Mouse (Mus musculus) embryonic facial prominence, embryonic 14.5 days (tissue): ENCODE measurements around the gene Fstl3. TPM values are rescaled to one million over a fixed set of nuclear protein-coding genes. Genes with fewer than 3 reads are reported as not detected.

Experiments used
- ATAC-seq: fragments of 200-750 bp; cut with Nextera tagmentation; 2 replicates; pipeline ENCODE4 v1.8.0; 2017; ENCODE audit warnings: low read depth, moderate number of reproducible peaks, moderate TSS enrichment
- DNase-seq: peaks from one replicate; pipeline ENCODE4 v3.0.0-alpha.2; 2015; ENCODE audit warnings: low spot score
- H3K27ac ChIP-seq: fragments of 300-500 bp; sonication (generic); replicated peaks from 2 replicates; pipeline ENCODE4 v1.5.1; 2014; ENCODE audit warnings: low read depth, mild to moderate bottlenecking, low read length, moderate library complexity
- H3K27me3 ChIP-seq: fragments of 300-500 bp; sonication (generic); replicated peaks from 2 replicates; pipeline ENCODE4 v1.6.1; 2014; ENCODE audit warnings: low read length; ENCODE audit not compliant: control insufficient read depth, insufficient read depth
- H3K36me3 ChIP-seq: fragments of 300-500 bp; sonication (generic); 2 replicates; pipeline ENCODE4 v1.6.1; 2014; ENCODE audit warnings: low read length, mixed read lengths; ENCODE audit not compliant: control insufficient read depth, insufficient read depth
- H3K4me1 ChIP-seq: fragments of 300-500 bp; sonication (generic); 2 replicates; pipeline ENCODE4 v1.6.1; 2014; ENCODE audit warnings: antibody characterized with exemption, low read length; ENCODE audit not compliant: control insufficient read depth, insufficient read depth
- H3K4me2 ChIP-seq: fragments of 300-500 bp; sonication (generic); 2 replicates; pipeline ENCODE4 v1.6.1; 2014; ENCODE audit warnings: low read depth, mild to moderate bottlenecking, low read length, moderate library complexity, mixed read lengths
- H3K4me3 ChIP-seq: fragments of 300-500 bp; sonication (generic); 2 replicates; pipeline ENCODE4 v1.5.1; 2014; ENCODE audit warnings: low read depth, mild to moderate bottlenecking, low read length
- H3K9ac ChIP-seq: fragments of 300-500 bp; sonication (generic); 2 replicates; pipeline ENCODE4 v1.6.1; 2014; ENCODE audit warnings: low read depth, mild to moderate bottlenecking, low read length, moderate library complexity, mixed read lengths
- H3K9me3 ChIP-seq: fragments of 300-500 bp; sonication (generic); 2 replicates; pipeline ENCODE4 v1.6.1; 2016; ENCODE audit warnings: low read length; ENCODE audit not compliant: control insufficient read depth
- WGBS: fragments of 180-500 bp; shearing (Covaris S2); extraction: QIAGEN DNeasy Blood & Tissue Kit; methylation state at CpG from one replicate; pipeline ENCODE4 v1.1.7; 2014; 5-methylcytosine and 5-hydroxymethylcytosine counted together
- polyA plus RNA-seq: library from polyadenylated mRNA; unstranded; fragments of >200 nt; fragmentation: Nextera tagmentation; extraction: Ambion mirVana; gene quantifications from 2 replicates; pipeline ENCODE4 v1.2.1, GENCODE M21; 2014

Gene Fstl3
- polyA plus RNA-seq, 1 experiment from 2014 or later, result 10.7 TPM

GRCm38 (mm10) chr10:79766001-79766507 lies 11.0 kb upstream of the Fstl3 start:
- Histone ChIP-seq H3K4me2 (peak overlapping the region; percentile 90), H3K27ac (peak overlapping the region; percentile 93), H3K27me3 (no peaks in the 10 kb centered on the region), H3K9ac (peak overlapping the region; percentile 97), H3K36me3 (peaks cover 15% of the 10 kb centered on the region), H3K9me3 (no peaks in the 10 kb centered on the region), H3K4me1 (peaks cover 20% of the 10 kb centered on the region), H3K4me3 (peak overlapping the region; percentile 94)
- DNase-seq (peak; percentile 41), ATAC-seq (no peak)
- WGBS, result 11% methylated on average over 11 of the region's 16 CpGs

GRCm38 (mm10) chr10:79766508-79767325 lies 10.4 kb upstream of the Fstl3 start, which contains the start of gene Rnf126:
Rnf126 (minus strand) TSS chr10:79766952.
- Histone ChIP-seq H3K4me2 (peak within 1 kb of the TSS; percentile 90), H3K4me1 (peaks cover 20% of the 10 kb centered on the region), H3K27ac (peak within 1 kb of the TSS; percentile 93), H3K9me3 (no peaks in the 10 kb centered on the region), H3K27me3 (no peaks in the 10 kb centered on the region), H3K4me3 (peak within 1 kb of the TSS; percentile 94), H3K9ac (peak within 1 kb of the TSS; percentile 97), H3K36me3 (peaks cover 8% of the 10 kb centered on the region)
- ATAC-seq (peak; percentile 92), DNase-seq (peak; percentile 99)
- WGBS, result 0% methylated on average over 38 of the region's 101 CpGs

DNA sequence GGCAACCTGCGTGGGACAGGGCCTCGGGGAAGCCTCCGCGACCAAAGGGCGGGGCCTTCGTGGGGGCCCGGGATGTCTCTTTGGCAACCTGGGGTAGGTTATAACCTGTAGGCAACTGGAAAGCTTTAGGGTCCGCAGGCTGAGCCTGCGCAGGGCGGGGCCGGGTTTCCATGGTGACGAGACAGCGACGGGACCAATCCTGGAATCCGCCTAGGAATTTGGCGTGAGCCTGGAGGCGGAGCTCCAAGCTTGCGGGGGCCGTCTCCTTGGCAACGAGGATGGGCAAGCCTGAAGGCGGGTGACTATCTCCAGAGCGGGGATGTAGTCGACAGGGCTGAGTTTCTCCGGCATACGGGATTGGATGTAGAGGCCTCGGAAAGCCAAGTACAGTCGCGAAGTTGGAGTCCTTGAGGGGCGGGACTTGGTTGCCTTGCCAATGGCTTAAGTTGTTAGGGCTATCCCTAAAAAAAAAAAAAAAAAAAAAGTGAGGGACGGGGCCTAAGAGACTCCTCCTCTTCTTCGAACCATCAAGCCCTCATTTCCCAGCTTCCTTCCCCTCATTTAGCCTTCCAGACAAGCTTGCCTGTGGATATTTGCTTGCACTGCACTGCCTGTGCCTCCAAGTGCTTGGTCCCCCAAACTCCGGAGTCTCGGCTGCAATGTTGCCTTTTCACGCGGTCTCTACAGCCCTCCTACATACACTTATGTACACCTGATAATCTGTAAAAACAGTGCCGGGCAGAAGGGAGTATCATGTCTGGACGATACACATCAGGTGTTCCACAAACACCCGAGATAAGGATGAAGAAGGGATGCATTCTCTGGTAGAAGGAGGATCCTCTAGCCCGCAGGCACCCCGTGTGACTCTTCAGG lies 9.5 kb upstream of the Fstl3 start:
- H3K4me2 ChIP-seq, result peak overlapping the region; percentile 90
- H3K9ac ChIP-seq, result peak overlapping the region; percentile 97
- H3K27me3 ChIP-seq, result no peaks in the 10 kb centered on the region
- H3K4me1 ChIP-seq, result peaks cover 20% of the 10 kb centered on the region
- peak overlapping the region; percentile 94 for H3K4me3 ChIP-seq
- peaks cover 4% of the 10 kb centered on the region; the same call in 1 of the 2 replicates for H3K9me3 ChIP-seq
- WGBS, result 12% methylated on average over 40 of the region's 40 CpGs
- peak overlapping the region; percentile 93 for H3K27ac ChIP-seq
- peak; percentile 85 for ATAC-seq
- peak; percentile 97 for DNase-seq
- H3K36me3 ChIP-seq, result no peaks in the 10 kb centered on the region; the same call in 1 of the 2 replicates

GRCm38 (mm10) chr10:79768400-79768799 lies 8.7 kb upstream of the Fstl3 start:
- no peak overlapping the region for H3K4me3 ChIP-seq
- H3K36me3 ChIP-seq, result no peaks in the 10 kb centered on the region
- H3K9ac ChIP-seq, result no peak overlapping the region
- DNase-seq (peak; percentile 75), ATAC-seq (no peak)
- H3K27me3 ChIP-seq, result no peaks in the 10 kb centered on the region
- H3K9me3 ChIP-seq, result peaks cover 4% of the 10 kb centered on the region; the same call in 1 of the 2 replicates
- no peak overlapping the region for H3K27ac ChIP-seq
- peak overlapping the region; percentile 90; the same call in 1 of the 2 replicates for H3K4me2 ChIP-seq
- peaks cover 20% of the 10 kb centered on the region for H3K4me1 ChIP-seq
- 0% methylated on average over 5 of the region's 5 CpGs for WGBS

DNA sequence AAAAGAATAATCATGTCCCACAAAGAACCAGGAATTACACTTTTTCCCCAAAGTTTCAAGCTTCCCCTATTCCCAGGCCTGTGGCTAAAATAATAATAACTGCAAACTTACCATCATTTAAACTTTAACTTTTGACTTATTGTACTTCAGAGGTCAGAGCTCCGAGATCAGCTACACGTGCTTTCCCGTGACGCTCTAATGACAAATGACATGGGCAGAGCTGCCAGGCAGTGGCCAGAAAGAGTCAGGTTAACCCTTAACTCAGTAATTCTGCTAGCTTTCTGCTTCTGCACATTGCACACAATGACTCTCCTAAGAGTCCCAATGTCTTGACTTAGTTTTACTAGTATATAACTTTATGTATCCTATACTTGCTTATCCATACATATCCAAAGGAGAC lies 7.7 kb upstream of the Fstl3 start:
- Histone ChIP-seq H3K4me3 (no peak overlapping the region), H3K27ac (no peak overlapping the region), H3K9ac (no peak overlapping the region), H3K4me1 (peaks cover 19% of the 10 kb centered on the region), H3K9me3 (peaks cover 4% of the 10 kb centered on the region; the same call in 1 of the 2 replicates), H3K36me3 (no peaks in the 10 kb centered on the region), H3K4me2 (no peak overlapping the region), H3K27me3 (no peaks in the 10 kb centered on the region)
- DNase-seq, result no peak
- ATAC-seq, result no peak
- 38% methylated on average over 4 of the region's 4 CpGs for WGBS

DNA sequence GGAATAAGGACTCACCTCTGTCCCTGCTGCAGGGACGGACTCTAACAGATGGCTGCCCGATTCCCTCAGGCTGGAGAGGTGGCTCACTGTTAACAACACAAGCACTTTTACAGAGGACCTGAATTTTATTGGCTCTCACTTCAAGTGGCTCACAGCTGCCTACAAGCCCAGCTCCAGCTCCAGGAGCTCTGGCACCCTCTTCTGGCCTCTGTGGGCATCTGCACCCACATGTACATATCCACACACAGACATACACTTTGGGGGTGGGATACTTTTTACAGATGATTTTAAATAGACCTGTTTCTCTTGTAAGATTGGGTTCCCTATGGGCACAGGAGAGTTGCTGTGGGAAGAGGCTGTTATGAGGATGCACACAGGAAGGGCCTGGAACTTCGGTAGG lies 4.8 kb upstream of the Fstl3 start:
- no peak for DNase-seq
- no peak overlapping the region for H3K4me2 ChIP-seq

GRCm38 (mm10) chr10:79773208-79773607 lies 3.9 kb upstream of the Fstl3 start:
- ATAC-seq (no peak), DNase-seq (no peak)
- Histone ChIP-seq H3K36me3 (no peaks in the 10 kb centered on the region), H3K9me3 (peaks cover 7% of the 10 kb centered on the region), H3K27me3 (no peaks in the 10 kb centered on the region), H3K9ac (no peak overlapping the region), H3K4me3 (no peak overlapping the region), H3K4me2 (no peak overlapping the region), H3K27ac (no peak overlapping the region), H3K4me1 (peaks cover 8% of the 10 kb centered on the region; the same call in 1 of the 2 replicates)
- 83% methylated on average over 2 of the region's 2 CpGs for WGBS

More for the DNA sequence above, 4.8 kb upstream of the Fstl3 start:
- 89% methylated on average over 3 of the region's 3 CpGs for WGBS
- Histone ChIP-seq H3K27ac (no peak overlapping the region), H3K4me3 (no peak overlapping the region), H3K4me1 (peaks cover 10% of the 10 kb centered on the region), H3K9ac (no peak overlapping the region), H3K36me3 (no peaks in the 10 kb centered on the region), H3K27me3 (no peaks in the 10 kb centered on the region), H3K9me3 (peaks cover 7% of the 10 kb centered on the region)
- no peak for ATAC-seq
